Mouse (Mus musculus) kidney, postnatal 4 days (tissue): ENCODE results near the gene Mark3.
A peak's percentile ranks its signal among the peaks of the same experiment; 100 is the strongest.
"Not testable (repeated sequence)": the region's sequence is repeated elsewhere in the genome, so short reads cannot be mapped to it uniquely, and the experiment has no call there.

ENCODE experiments used
- DNase-seq, 2 experiments: peaks; one replicate each; pipeline ENCODE4 v3.0.0; 2021; ENCODE audit warnings: mixed read lengths in 2 of 2

Gene Mark3

DNA sequence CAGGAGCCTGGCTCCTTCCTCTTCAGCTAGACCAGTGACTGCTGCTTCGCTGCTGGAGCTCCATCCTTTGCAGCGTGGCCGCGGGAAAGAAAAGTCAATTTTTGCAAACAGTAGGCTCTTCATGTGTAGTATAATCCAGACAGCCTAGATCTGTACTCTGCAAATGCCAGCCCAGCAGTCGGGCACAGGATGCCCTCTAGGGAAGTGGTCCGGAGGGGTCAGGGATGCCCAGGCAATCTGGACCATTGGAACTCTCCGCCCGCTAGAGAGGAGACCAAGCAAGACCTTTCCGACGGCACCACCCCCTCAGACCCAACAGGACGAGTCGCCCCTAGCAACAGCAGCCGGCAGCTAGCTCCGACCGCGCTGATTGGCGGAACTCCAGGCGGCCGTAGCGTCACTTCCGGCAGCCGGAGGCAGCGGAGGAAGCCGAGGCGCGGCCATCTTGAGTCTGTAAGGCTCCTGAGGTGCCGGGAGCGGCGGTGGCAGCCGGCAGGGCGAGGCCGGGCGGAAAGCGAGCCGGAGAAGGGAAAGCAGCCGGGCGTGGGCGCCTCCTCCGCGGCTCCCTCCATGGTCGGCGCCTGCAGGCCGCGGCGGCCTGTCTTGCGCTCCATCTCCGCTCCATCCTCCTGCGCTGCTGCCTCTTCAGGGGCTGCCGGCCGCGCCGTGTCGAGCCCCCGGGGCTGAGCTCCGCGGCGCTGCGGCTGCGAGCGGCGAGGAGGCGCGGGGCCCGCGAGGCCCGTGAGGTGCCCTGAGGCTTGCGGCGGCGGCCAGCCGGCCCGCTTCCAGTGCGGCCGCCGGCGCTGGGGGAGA lies at the start of gene Mark3:
Mark3 (plus strand) TSS at position 450 of the 813 bp plus-strand sequence.
- peak; percentile 98 to 99 for DNase-seq

- DNase-seq: no peak
Observed at GRCm38 (mm10) chr12:111524883-111525282, 49.4 kb upstream of the Mark3 start.

DNA sequence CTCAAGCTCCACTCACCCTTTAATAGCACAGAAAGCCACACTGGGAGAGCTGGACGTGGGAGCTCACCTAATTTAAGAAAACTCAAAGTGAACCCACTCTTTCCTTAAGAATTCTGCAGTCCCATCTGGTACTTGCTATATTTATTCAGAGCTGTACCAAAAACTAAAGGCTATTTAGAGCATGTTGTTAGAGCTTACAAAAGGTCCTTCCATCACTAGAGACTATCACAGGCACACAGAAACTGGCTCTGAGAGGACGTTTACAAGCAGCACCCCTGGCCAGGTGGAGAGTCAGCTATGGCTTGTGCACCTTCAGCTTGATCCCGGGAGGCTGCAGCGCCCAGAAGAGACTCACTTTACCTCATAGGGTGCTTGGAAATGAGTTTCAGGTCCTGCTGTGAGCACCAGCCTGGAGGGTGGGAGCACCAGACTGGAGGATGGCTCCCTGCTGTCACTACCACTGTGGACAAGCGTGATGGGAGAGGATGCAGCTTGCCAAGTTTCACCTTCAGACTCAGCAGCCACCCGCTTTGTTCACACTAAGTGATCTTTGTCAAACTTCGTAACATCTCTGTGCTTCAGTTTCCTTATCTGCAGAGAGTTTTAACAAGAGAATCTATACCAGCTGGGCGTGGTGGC lies 46.6 kb upstream of the Mark3 start:
- no peak for DNase-seq

DNA sequence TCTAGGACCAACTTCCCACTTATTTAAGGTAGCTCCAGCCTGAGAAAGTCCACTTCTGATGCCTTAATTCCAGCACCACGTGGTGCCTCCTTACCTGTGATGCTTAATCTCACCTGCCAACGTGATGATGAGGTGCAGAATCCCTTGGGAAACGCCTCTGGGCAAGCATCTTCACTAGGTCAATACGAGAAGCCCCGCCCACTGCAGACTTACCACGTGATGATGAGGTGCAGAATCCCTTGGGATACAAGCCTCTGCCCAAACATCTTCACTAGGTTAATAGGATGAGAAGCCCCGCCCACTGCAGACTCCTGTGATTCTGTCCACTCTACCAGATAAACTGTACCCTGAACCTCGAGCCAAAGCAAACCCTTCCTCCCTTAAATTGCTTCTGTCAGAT lies 45.1 kb upstream of the Mark3 start:
- DNase-seq: no peak

- DNase-seq: no peak
Observed at GRCm38 (mm10) chr12:111533096-111533794, 41.1 kb upstream of the Mark3 start.

DNA sequence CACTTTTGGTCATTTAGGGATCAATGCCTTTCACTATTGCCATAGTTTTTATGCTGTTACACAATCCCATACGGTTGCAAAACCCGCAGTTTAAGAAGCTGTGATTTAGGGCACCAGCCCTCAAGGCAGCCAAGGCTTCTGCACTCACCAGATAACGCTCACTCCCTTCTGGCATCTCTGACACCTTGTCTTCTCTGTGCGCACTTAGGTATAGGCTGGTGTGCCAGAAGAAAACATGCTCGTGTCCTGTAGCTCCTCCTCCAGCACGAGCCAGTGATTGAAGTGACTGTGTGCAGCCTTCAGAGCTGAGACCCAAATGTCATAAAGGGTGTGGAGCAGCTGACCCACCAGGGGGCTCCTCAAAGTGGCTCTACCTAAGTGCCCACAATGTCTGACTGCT lies 39.0 kb upstream of the Mark3 start:
- no peak for DNase-seq

DNA sequence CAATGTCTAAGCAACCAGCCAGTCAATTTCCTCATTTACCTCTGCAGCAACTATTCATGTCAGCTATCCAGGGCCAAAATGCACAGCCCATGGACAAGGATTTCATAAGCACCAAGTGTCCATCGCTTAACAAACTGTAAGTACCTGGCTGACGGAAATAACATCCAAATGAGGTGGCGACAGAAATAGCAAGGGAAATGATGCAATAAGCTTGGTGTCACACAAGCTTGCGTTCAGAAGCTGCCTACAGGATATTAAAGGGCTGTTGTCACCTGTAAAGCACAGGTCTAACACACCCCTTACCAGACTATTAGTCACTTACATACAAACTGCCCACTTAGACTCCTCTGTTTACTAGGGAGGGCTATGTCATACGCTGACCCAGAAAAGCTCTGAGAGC lies 38.6 kb upstream of the Mark3 start:
- DNase-seq: no peak

DNA sequence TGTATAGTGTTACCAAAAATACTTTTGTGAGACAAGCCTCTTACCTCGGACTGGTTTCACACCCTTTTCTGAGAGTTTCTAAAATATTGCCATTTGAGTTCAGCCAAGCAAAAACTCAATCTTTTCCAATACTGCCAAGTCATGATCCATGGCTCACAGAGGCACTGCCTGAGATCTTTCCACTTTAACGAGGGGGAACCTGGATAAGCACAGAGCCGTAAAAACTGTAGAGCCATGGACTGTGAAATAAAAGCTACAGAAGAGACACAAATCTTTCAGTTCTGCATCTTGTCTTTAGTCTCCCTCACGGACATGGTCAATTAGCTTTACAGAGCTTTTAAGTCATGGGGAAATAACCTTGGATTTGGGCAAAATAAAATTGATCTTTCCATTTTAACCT lies 37.6 kb upstream of the Mark3 start:
- DNase-seq: no peak

DNA sequence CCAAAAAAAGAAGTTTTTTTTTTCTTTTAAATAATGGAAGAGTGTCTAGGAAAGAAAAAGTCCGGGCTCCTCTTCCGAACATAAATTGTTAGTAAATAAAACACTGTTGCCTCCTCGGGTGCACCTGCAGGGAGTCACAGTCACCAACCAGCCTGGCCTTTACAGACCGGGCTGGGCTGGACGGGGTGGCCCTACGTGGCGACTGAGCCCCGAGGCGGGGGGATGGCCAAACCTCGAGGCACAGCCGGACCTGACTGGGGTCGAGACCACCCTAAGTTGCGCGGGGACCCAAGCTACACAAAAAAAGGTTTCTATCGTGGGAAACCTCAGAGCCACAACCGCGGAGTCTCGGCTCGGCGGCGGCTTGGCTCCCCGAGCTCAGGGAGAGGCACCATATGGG lies 37.0 kb upstream of the Mark3 start:
- peak in 1 of 2 experiments; percentile 73 for DNase-seq

DNA sequence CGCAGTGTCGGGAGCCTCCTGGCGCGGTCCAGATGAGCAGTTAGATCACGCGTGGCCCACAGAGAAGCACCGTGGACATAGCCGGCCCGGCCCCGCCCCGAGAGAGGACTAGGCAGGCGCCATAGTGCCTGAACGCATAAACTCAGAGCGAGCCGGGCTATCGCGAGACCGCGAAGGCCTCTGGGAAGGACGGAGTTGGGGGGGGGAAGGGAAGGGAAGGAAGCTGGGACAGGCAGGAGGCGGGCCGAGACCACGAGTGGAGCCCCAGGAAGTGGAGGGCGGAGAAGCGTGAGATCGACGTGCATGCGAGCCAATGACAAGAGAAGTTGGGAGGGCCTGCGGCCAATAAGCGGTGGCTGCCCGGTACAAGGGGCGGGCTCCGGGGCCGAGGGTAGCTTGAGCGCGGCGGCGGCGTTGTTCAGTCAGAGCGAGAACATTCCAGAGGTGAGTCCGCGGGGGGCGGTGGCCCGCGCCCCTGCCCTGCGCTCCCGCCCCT lies 36.5 kb upstream of the Mark3 start, which contains the start of gene Eif5:
Eif5 (plus strand) TSS at position 221 of the 496 bp plus-strand sequence.
- peak; percentile 99 for DNase-seq

DNA sequence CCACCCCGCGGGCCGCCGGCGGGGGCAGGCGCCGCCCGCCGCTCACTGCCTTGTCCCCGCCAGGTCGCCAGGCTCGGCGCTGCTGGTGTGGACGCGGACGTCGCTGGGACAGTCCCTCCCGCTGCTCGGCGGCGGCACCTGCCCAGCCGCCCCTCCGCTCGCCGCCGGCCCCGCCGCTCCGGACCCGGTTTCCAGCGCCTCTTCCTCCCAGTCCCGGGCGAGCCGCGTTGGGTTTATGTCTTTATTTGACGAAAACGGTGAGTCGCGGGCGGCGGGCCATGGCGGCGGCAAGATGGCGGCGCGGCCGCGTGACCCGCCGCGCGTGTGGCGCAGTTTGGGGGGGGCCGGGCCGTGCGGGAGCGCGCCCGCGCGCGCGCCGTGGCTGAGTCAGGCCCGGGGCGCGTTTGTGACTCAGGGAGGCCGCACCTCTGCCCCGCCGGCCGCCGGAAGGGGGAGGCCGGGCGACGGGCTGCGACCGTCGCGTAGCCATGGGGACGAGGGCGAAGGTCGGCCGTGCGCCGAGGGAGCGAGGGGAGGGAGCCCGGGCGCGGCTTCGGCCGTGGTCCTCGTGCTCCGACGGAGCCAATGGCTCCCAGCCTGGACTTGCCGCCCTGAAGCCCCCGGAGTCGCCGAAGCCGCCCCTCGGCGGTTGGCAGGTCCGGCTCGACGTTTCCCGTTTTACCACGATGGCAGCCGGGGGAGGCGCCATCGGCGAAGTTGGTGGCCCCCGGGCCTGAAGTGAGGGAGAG lies 35.9 kb upstream of the Mark3 start:
- peak; percentile 86 to 93 for DNase-seq

DNA sequence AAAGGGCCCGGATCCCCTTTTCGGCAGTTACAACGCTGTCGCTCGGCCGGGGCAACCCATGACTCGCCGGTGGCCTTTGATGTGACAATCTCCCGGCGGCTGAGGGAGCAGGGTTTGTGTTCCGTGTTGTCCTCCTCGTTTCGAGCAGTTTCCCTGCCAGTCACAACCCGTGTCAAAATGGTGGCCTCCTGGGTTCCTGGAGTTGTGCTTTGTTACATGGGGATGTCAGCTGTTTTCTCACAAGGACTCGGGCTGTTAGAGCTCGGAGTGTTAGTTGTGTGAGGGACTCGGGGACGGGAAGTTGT lies 35.3 kb upstream of the Mark3 start:
- DNase-seq: no peak

DNA sequence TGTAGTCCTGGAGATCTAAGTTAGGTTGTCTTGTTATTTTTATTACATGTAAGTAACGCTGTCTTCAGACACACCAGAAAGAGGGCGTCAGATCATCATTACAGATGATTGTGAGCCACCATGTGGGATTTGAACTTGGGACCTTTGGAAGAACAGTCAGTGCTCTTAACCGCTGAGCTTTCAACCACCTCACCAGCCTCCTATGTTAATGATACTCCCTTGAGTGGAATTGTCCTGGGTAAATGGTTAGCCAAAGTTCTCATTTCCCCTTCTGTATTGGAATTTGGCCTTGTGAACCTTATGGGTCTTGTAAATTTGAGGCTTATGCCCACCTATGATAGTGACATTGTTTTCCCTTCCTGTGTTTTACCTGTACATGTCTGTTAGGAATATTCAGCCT lies 27.3 kb upstream of the Mark3 start:
- no peak for DNase-seq

GRCm38 (mm10) chr12:111548555-111549289 lies 25.6 kb upstream of the Mark3 start:
- no peak for DNase-seq

GRCm38 (mm10) chr12:111550679-111551078 lies 23.6 kb upstream of the Mark3 start:
- DNase-seq: no peak

DNA sequence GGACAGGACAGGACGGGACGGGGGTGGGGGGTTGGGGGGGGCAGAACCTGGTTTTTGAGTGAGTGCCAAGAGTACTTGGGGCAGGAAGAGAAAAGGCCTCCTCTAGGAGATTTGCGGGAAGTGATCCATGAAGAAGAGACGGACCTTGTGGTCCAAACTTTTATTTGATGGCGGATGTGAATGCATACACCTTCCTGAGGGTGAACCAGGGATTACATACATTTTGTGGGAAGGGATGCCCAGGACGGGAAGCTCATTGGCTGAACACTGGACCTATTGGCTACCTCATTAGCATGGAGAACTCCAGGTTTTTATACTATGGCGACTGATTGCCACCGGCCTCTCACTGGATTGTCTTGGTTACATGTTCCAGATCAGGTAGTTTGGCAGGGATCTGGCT lies 22.0 kb upstream of the Mark3 start:
- no peak for DNase-seq

GRCm38 (mm10) chr12:111555357-111555756 lies 19.0 kb upstream of the Mark3 start:
- DNase-seq: no peak

- not testable (repeated sequence) for DNase-seq
Observed at GRCm38 (mm10) chr12:111555893-111556292, 18.4 kb upstream of the Mark3 start.

DNA sequence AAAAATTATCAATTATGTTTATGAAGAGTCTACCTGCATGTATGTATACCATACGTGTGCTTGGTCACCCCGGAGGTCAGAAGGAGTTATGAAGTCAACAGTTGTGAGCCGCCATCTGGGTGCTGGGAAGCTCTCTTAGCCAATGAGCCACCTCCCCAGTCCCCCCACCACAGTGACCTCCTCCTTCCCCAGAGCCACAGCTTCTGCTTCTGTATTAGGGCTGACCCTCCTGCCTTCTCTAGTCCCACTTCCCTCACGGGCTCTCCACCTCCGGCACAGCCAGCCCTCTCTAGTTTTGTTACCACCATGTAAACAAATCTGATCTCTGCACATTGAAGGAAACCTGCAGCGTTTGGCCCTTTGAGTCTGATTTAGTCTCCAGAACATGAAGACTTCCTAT lies 16.8 kb upstream of the Mark3 start:
- DNase-seq: no peak

DNA sequence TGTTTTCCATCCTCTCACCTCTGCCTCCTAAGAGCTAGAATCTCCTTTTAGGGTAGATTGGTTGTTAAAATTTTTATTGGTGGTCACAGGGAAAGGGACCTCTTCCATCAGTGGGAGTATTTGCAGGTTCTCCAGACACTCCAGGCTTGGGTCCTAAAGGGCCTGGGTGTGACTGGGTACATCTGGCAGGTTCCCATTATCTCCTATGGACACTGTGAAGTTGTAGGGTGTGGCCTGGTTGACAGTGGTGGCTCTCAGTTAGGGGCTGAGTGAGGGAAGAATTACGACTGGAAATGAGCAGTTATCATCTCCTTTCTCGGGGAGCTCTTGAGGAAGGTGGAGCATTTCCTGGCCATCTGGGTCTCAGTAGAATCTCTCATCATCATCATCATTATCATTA lies 15.7 kb upstream of the Mark3 start:
- DNase-seq: no peak

DNA sequence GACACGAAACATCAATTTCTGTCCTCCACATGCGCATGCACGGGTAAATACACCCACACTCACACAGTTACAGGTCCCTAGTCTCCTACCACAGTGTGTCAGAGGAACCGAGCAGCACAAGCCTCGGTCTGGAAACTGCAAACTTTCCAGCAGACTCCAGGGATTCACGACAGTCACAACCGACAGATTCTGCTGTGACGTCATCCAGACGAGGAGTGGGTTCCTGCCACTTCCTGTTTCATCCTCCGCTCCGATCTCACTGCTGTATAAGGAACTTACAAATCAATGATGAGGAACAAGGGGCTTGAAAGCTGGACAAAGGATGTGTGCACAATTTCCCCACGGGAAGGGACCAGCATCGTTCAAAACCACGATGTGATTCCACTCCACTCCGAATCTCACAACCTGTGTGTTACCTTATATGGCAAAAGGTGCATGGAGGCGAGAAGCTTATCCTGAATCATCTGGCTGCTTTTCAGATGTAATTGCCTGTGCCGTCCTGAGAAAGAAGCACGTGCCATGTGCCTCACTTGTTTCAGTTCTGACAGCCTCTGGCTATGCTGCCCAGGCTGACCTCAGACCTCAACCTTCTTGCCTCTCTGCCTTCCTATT lies 14.6 kb upstream of the Mark3 start:
- no peak for DNase-seq

- no peak for DNase-seq
Observed at GRCm38 (mm10) chr12:111560286-111560685, 14.0 kb upstream of the Mark3 start.
